Mouse (Mus musculus) naive thymus-derived CD4-positive, alpha-beta T cell, adult 2 months (primary cell): ENCODE data around the gene Mal.
"Not testable (repeated sequence)": the region's sequence is repeated elsewhere in the genome, so short reads cannot be mapped to it uniquely, and the experiment has no call there.

ENCODE experiments used
- DNase-seq: peaks from one replicate; pipeline ENCODE4 v3.0.0-alpha.2; 2011; ENCODE audit warnings: low read depth

The Mal gene

DNA sequence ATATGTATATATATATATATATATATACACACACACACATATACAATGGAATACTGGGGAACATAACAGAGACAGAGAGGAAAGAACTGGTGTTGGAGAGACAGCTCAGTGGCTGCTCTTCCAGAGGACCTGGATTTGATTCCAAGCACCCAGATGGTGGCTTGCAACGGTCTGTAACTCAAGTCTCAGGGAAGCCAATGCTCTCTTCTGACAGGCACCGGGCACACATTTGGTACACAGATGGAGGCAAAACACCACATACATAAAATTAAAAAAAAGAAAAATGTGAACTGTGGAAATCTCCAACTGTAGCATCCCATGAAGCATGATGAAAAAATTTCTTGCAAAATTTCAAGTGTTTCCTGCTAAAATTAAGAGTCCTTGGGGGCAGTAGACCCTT, 31.7 kb downstream of the Mal start:
- no peak for DNase-seq

DNA sequence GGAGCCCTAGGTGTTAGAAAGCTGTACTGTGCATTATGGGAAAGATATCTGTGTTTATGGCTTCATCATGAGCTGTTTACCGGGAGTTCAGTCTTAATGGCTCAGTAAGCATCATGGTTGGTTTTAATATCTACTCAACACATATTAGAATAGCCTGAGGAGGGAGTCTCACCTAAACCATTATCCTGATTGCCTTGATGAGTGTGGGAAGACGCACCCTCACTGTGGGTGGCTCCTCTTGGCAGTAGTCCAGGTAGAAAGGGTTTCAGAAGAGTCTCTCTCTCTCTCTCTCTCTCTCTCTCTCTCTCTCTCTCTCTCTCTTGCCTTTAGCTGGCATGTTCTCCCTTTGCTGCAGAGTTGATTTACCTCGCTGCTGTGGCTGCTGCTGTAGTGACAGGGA, 34.4 kb downstream of the Mal start:
- peak; percentile 43 for DNase-seq

DNA sequence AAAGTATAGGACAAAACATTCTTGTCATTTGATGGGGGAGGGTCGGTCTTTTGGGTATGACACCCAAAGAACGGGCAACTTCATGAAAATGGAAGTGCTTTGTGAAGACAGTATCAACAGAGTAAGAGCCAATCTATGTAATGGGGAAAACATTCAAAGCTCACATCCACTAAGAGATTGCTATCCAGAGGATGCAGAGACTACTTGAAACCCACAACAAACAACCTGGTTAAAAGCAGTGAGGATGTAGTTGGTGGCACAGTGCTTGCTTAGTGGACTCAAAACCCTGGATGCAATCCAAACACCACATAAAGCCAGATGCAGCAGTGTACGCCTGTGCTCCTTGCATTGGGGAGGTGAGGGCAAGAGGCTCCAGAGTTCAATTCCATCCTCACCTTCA, 37.2 kb downstream of the Mal start:
- peak; percentile 62 for DNase-seq

DNA sequence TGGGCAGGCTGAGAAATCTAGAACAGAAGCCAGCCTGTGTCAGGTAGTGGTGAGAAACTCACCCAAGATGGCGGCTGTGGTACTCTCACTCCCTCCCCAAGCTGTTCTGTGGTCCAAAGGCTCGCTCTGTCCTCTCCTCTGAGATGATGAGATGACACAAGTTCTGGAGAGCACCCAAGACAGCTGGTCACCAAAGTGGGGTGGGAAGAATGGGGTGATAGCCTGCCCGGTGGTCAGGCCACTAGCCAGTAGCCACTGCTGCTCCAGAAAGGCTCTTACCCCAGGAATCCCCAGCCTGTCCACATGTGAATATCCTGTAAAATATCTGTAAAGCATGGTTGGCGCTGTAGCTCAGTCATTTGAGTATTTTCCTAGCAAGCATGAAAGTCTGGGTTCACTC, 44.2 kb downstream of the Mal start:
- DNase-seq: no peak

DNA sequence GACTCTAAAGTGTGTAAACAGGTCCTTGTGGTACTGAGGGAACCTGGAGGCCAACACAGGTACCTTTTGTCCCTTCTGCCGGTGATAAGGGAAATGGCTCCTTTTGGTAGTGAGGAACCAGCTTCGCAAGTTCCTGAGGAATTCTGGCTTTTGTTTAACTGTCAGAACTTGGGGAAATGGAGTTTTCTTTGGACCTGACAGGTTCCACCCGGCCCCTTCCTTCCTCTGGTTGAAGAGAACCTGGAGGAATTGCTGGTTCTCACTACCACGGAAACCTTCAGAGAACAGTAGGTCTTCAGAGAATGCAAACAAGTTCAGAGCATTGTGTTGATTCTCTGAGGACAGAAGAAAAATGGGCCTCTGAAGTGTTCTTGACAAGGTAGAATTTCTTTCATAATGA, 45.1 kb downstream of the Mal start:
- no peak for DNase-seq

DNA sequence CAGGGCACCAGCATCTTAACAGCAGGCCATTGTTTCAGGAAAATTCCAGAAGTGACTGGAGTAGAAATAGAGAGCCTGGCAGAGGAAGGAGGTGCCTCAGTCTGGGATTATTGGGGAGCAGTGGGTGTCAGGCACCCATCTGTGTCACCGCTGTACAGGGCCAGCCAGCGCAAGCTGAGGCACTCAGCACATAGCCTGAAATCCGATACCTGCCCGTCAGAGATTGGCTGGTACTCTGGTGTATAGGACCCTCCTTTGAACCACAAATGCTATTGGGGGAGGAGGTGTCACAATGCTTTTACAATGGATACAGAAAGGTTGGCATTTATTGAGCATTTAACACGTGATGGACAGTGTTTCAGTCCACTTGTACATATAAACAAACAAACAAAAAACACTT, 47.5 kb downstream of the Mal start:
- DNase-seq: no peak

DNA sequence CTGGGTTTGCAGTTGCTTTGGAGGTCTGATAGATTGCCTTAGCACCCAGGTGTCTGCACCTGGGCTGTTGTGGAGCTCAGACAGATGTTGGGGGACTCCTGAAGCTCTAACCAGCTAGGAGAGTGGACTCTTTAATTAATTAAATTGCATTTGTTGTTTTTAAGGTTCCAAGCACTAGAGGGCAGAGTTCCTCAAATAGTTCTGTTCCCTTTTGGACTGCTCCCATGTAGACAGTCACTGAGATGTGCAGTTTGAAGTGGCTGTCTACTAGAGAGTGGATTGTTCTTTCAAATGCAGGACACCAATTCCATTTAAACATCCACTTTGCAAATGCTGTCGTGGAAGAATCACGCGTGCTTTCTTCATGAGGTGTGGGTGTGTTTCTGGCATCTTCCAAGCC, 48.3 kb downstream of the Mal start:
- DNase-seq: peak; percentile 72

DNA sequence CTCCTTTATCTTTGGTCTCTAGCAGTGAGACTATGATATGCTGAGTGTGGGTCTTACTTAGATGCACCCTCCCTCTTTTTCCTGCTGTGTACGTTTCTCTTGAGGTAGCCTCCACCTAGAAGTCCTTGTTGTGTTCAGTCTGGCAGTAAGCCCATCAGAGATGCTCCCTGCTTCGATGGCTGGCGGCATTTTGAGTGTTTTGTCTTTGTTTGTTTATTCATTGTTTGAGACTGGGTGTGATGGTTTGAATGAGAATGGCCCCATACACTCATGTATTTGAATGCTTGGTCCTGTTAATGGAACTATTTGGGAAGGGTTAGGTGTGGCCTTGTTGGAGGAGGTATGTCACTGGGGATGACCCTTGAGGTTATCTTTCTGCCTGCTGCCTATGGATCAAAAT, 51.3 kb downstream of the Mal start:
- no peak for DNase-seq

DNA sequence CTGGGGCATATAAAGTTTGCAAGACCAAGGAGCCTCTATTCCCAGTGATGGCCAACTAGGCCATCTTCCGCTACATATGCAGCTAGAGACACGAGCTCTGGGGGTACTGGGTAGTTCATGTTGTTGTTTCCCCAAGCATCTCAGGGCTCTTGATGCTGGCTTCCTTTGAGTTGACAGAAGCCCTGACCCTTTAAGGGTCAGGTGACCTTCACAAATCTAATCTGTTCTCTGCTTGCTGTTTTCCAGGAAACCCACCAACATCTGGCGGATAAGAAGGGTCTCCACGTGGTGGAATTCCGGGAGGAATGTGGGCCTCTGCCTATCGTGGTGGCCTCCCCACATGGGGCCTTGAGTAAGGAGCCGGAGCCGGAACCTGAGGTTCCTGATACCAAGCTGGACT, 53.1 kb downstream of the Mal start:
- not testable (repeated sequence) for DNase-seq

DNA sequence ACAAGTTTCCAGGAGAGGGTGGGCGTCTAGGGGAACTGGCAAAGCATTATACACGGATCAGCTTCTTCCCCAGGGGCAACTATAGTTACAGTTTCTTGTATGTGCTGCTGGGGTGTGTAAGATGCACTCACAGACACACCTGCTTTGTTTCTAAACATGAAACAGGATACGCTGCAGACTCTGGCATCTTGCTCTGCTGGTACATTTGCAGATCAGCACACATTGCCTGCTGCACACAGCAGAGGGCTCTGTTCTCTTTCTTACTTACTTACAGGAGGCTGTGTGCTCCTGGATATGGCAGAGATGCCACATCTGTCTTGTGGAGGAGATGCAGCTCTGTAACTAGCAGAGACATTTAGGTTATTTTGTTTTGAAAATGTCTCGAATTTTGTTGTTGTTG, 65.7 kb downstream of the Mal start:
- peak; percentile 59 for DNase-seq

DNA sequence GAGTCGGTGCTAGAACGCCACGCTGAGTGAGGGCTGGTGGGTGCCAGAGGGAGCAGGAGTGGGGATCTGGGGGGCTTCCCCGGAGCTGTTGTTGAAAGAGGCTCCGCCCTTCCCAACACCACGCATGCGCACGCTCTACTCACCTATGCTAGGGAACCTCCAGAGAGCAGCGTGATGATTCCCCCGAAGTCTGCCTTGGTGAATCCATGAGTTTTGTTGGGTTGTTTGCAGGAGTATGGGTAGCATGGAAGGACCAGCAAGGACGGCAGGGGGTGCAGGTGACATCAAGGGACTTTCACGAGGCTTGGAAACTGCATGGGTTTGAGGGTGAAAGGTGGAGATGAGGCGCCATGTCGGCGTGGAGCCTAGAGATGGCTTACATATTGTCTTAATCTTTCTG, 66.3 kb downstream of the Mal start:
- DNase-seq: peak; percentile 59

DNA sequence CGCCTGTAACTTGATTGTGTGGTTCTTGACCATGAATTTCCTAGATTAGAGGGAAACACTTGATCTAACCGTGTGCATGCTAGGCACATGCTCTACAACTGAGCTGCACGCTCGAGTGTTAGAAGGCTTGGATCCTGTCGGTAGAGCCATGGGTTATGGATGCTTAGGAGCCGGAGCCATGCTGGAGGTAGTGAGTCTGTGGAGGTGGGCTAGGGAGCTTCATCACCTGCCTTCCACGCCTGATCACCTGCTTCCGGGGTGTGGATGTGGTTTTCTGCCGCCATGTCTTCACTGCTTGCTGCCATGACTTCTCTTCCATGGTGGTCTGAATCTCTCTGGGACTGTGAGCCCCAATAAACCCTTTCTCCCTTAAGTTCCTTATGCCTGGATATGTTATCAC, 67.6 kb downstream of the Mal start:
- DNase-seq: no peak

DNA sequence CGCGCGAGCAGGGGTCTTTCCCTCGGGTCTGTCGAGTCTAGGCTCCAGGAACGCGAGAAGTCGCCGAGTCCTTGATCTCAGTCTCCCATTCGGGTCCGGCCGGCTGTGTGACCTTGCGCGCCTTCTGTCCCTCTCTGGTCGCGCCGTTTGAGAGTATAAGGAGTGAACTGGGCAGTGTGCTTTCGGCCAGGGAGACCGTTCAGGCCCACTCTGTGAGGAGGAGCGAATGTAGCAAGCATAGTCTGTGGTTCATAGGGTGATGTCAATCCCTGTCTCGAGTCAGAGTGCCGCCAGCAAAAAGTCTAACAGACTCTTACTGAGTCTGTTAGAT, 69.0 kb downstream of the Mal start:
- DNase-seq: no peak

DNA sequence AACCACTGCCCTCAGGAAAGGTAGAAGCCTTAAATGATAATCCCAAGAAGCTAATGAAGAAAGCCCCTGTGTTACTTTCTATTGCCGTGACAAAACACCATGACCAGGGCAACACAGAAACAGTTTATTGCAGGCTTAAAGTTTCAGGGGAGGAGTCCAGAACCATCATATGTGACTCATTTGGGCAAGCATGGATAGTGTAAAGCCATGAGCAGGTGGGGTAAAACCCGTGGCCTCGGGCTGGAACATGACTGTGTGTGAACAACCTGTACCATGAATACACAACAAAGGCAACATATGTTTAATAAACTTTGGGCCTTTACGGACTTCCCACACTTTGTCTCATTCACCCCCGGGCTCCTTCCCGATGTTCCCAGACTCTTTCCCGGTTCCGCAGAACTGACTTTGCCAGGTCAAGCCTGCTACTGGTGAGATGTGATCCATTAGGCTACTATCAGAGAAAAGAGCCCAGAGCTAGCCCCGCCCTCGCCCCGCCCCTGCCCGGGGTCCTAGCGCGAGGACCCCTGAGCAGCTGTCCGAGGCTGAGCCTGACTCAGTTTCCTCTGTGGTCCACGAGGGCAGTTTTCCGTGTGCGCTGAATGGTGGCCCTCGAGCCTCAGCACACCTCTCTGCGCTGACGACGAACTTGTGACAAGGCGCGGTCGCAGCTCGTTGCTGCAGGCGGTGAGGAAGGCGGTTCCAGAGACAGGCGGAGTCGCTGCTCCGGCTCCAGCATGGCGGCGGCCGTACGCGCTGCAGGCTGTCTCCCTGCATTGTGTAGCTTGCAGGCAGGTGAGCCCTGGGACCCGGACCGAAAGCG, 69.6 kb downstream of the Mal start, which contains the start of the genes Zfp661 and Mrps5:
Gene Zfp661, minus strand, starts transcription at position 401 of the 820 bp plus-strand sequence.
Gene Mrps5, plus strand, starts transcription at position 529 of the 820 bp plus-strand sequence.
- DNase-seq: peak; percentile 92

DNA sequence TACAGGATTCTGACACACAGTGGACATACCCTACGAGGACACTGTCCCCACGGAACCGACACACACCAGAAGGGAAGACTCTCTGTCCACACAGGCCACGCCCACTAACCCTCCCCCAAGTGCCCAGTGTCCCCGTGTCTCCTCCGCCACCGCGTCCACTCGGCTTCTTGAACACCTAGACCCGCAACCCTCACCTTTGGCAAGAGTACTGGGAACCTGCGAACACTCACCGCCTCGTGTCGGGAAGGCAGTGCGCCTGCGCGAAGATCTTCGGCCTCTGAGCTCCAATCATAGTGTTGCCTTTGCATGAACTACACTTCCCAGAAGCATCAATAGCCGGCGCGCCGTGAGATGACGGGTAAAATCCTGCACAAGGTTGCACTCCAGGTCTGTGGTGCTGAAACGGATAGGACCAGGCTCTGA, 72.0 kb downstream of the Mal start:
- DNase-seq: peak; percentile 95
